Mouse (Mus musculus): Measurements from ENCODE around the gene Spats2. TPM values are rescaled to one million over a fixed set of nuclear protein-coding genes. Genes with fewer than 3 reads are reported as not detected.
"Not testable (repeated sequence)": the region's sequence is repeated elsewhere in the genome, so short reads cannot be mapped to it uniquely, and the experiment has no call there.

Spats2 gene
- polyA plus RNA-seq, 1 experiment from 2014 or later: 50.5 TPM

DNA sequence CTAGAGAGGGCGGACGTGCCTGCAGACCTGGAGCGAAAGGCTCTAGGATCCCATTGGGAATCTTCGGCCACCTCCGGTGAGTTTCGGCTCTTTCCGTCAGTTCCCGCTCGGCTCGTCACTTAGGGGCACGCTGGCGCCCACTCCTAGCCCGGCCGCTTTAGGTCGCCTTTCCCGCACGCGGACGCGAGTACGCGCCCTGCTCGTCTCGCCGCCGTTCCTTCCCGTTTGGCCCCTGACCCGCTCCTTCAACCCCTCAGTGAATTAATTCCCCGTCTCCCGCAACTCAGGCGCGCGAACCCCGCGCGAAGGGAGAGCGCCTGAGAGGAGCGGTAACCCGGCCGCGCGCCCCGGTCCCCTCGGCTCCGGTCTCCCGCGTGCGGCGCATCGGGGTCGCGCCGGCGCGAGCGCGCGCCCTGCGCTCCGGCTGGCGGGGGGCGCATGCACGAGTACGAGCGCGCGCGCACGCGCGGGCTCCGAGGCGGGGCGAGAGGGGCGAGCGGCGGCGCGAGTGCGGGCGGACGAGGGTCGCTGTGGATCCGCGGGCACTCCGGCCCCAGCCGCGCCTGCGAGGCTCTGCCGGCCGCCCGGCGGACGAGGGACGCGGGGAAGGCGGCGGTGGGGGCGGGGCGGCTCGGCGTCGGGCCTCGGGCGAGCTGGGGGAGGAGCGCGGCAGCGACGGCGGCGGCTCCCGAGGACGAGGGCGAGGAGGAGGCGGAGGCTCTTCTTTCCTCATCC is 532 bp downstream of the Spats2 start:
- Histone ChIP-seq H3K9me3 (no peaks in the 10 kb centered on the region), H3K4me2 (replicated peaks) (peak overlapping the region; percentile 77), H3K36me3 (no peaks in the 10 kb centered on the region), H3K4me3 (peak overlapping the region; percentile 71), H3K4me1 (peaks cover 33% of the 10 kb centered on the region), H3K27me3 (peaks cover 3% of the 10 kb centered on the region; the same call in 1 of the 2 replicates), H3K9ac (peak overlapping the region; percentile 92), H3K27ac (peak overlapping the region; percentile 94)
- under 1% methylated on average over 112 of the region's 115 CpGs for WGBS
- ATAC-seq (ENCODE audit: low FRiP score, low read depth): peak; percentile 87

DNA sequence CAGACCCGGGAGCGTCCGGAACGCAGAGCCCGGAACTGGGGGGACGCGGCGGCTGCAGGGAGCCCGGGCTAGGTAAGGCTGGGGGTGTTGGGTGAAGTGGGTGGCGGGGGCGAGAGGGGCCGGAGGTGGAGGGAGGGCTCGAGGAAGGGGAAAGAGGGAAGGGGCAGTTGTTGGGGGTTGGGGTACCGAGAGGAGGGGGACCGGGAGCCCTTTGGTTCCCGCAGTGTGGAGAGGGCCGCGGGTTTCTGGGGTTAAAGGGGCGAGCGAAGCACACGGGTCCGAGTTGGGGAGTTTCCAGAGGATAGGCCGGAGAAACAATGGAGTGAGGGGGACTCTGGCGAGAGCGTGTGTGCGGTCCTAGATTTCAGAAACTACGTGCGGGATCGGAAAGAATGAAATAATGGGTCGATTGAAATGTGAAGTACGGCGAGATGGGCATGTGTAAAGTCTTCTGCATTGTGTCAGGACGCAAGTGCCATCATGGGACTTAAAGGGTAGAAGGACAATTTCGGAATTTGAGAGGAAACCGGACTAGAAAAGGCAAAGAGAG is 1.2 kb downstream of the Spats2 start:
- under 1% methylated on average over 35 of the region's 35 CpGs for WGBS
- H3K4me3 ChIP-seq: peak overlapping the region; percentile 71
- H3K27me3 ChIP-seq: no peaks in the 10 kb centered on the region
- peak overlapping the region; percentile 94 for H3K27ac ChIP-seq
- peaks cover 37% of the 10 kb centered on the region for H3K4me1 ChIP-seq
- no peaks in the 10 kb centered on the region for H3K9me3 ChIP-seq
- peak; percentile 52 for ATAC-seq (ENCODE audit: low FRiP score, low read depth)
- H3K36me3 ChIP-seq: no peaks in the 10 kb centered on the region
- H3K9ac ChIP-seq: peak overlapping the region; percentile 92
- peak overlapping the region; percentile 77 for H3K4me2 ChIP-seq (replicated peaks)

DNA sequence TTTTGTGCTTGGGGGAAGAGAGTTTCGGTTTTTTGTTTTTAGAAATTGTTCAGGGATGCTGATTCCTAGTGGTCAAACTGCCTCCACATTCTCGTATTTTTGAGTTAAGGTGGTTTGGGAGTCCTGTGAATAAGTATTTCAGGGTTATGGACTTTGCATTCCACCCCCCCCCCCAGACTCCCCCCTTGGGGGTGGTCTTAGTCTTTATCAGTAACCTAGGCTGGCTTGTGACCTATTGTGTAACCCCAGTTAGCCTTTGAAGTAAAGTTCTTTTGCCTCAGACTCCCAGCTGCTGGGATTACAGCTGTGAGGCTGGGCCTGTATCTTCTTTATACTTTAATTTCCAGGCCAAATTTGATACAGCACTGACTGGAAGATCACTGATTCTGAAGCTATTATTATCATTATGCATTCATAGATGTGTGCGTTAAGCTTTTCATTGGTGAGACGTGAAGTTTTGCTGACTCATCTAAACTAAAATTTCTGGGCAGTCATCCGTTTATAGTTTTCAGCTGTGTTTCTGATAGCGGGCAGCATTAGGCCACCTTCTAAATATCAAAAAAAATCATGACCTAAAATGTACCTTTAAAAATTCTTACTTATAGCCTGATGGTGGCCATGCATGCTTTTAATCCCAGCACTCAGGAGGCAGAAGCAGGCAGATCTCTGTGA is 2.3 kb downstream of the Spats2 start:
- H3K36me3 ChIP-seq: no peaks in the 10 kb centered on the region
- no peak for ATAC-seq (ENCODE audit: low FRiP score, low read depth)
- peaks cover 37% of the 10 kb centered on the region for H3K4me1 ChIP-seq
- H3K4me2 ChIP-seq (replicated peaks): peak overlapping the region; percentile 77
- 71% methylated on average over 6 of the region's 6 CpGs for WGBS
- no peaks in the 10 kb centered on the region for H3K9me3 ChIP-seq
- peak overlapping the region; percentile 71 for H3K4me3 ChIP-seq
- peak overlapping the region; percentile 92 for H3K9ac ChIP-seq
- no peak overlapping the region for H3K27ac ChIP-seq
- no peaks in the 10 kb centered on the region for H3K27me3 ChIP-seq

DNA sequence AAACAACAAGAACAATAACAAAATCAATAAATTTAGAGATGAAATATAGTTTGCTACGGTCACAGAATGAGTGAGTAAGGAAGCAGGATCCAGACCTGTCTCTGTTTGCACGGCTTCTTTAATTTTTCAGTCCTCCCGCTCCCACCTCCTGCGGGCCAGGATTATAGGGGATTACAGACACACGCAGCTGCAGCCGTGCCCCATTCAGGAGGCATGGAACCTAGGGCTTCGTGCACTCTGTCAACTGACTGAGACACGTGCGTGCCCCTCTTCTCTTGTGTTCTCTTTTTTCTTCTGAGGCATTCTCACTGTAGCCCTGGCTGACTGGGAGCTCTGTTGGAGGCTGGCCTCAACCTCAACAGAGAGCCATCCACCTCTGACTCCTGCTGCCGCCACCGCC is 3.7 kb downstream of the Spats2 start:
- peak overlapping the region; percentile 58 for H3K27ac ChIP-seq

DNA sequence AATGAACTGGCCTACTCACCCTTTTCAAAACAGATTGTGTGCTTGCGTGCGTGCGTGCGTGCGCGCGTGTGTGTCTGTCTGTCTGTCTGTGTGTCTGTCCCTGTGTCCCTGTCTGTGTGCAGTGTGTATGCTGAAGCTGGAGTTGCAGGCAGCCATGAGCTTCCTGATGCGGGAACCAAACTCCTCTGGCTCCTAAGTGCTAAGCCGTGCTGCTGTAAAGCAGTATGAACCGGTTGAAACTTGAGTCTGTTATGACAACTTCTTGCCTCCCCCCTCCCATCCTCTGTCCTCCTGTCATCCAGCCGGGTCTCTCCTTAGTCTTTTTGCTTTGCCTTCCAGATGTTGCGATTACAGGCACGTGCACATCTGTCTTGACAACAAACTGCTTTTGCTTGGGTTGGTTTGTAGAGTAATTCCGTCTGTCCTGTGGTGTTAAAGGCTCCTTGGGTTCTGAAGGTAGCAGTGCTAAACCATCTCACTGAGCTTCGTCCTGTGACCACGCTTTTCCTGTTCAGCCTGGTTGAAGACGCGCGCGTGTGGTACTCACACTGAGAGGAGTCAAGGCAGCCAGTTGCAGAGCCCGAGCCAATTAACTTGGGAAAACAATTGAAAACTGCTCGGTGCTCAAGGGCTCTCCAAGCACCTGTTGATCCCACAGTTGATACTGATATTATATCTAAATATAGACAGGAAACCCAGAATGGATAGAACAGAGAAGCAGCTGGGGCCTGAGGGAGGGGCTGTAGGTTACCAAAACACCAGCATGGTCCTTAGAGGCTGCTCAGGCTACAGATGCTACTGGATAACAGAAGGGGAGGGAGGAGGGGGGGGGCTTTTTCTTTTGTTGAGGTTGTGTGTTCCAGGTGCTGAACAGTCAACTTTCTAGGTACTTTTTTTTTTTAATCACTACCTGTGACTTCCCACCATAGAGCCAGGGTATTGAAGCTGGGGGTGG is 4.5 kb downstream of the Spats2 start:
- H3K27ac ChIP-seq: peak overlapping the region; percentile 58
- peak overlapping the region; percentile 43; the same call in 1 of the 2 replicates for H3K9ac ChIP-seq
- peak overlapping the region; percentile 21; the same call in 1 of the 2 replicates for H3K4me2 ChIP-seq (replicated peaks)

More for the DNA sequence above, 3.7 kb downstream of the Spats2 start:
- H3K27me3 ChIP-seq: no peaks in the 10 kb centered on the region
- peak overlapping the region; percentile 21; the same call in 1 of the 2 replicates for H3K4me2 ChIP-seq (replicated peaks)
- no peak for ATAC-seq (ENCODE audit: low FRiP score, low read depth)
- H3K9ac ChIP-seq: 0 out of 2 replicates have a peak overlapping the region, but pooled peaks have one; percentile 43
- peaks cover 37% of the 10 kb centered on the region for H3K4me1 ChIP-seq
- no peaks in the 10 kb centered on the region for H3K36me3 ChIP-seq
- no peaks in the 10 kb centered on the region for H3K9me3 ChIP-seq
- WGBS: 51% methylated on average over 11 of the region's 11 CpGs
- H3K4me3 ChIP-seq: 0 out of 2 replicates have a peak overlapping the region, but pooled peaks have one; percentile 7

DNA sequence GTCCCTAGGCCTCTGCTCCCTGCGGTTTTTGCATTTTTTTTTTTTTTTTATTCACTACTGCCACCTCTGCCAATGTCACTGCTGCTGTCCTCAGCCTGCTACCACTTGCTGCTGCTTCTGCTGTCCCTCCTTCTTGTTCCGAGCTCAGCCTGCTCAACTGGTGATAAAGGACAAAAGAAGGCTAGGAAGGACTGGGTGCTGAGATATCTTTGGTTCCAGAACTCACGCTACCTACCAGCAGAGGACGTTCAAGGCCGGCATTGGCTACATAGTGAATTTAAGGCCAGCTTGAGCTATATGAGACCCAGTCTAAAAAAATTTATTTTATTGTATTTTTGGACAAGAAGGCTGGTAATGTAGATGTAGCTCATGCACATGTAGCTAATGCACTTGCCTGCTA is 12.7 kb downstream of the Spats2 start:
- Histone ChIP-seq H3K9ac (no peak overlapping the region), H3K9me3 (peaks cover 6% of the 10 kb centered on the region), H3K4me2 (replicated peaks) (no peak overlapping the region), H3K27ac (no peak overlapping the region), H3K27me3 (no peaks in the 10 kb centered on the region), H3K4me1 (no peaks in the 10 kb centered on the region), H3K36me3 (peaks cover 24% of the 10 kb centered on the region), H3K4me3 (no peak overlapping the region)
- WGBS: 89% methylated on average over 5 of the region's 5 CpGs
- no peak for ATAC-seq (ENCODE audit: low FRiP score, low read depth)

More for the DNA sequence above, 4.5 kb downstream of the Spats2 start:
- H3K27me3 ChIP-seq: no peaks in the 10 kb centered on the region
- H3K4me3 ChIP-seq: no peak overlapping the region
- H3K9me3 ChIP-seq: no peaks in the 10 kb centered on the region
- ATAC-seq (ENCODE audit: low FRiP score, low read depth): peak; percentile 26; the same call in 1 of the 2 replicates
- H3K4me1 ChIP-seq: peaks cover 36% of the 10 kb centered on the region
- no peaks in the 10 kb centered on the region for H3K36me3 ChIP-seq
- WGBS: 57% methylated on average over 22 of the region's 22 CpGs

DNA sequence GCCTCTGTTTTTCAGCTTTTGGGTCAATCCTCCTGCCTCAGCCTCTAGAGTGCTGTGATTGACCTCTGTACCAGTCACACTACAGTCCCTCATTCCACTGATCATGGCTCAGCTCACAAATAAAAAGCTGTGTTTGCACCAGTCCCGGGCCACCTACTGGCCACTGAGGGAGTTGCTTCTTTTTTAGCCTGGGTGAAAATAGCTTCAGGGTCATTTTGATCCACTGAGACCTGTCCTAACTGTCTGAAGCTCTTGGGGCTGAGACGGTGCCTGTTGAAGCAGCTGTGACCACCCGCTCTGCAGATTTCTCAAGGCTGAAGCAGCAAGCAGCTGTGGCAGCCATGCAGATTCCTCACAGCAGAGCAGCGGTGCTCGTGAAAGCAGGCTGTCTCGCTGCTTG is 14.0 kb downstream of the Spats2 start:
- no peak overlapping the region for H3K4me3 ChIP-seq
- no peak overlapping the region for H3K27ac ChIP-seq
- peaks cover 24% of the 10 kb centered on the region for H3K36me3 ChIP-seq
- no peaks in the 10 kb centered on the region for H3K4me1 ChIP-seq
- no peak overlapping the region for H3K9ac ChIP-seq
- ATAC-seq (ENCODE audit: low FRiP score, low read depth): 0 out of 2 replicates have a peak, but pooled peaks have one; percentile 11
- 64% methylated on average over 6 of the region's 6 CpGs for WGBS
- peaks cover 6% of the 10 kb centered on the region for H3K9me3 ChIP-seq
- no peak overlapping the region for H3K4me2 ChIP-seq (replicated peaks)
- H3K27me3 ChIP-seq: no peaks in the 10 kb centered on the region

DNA sequence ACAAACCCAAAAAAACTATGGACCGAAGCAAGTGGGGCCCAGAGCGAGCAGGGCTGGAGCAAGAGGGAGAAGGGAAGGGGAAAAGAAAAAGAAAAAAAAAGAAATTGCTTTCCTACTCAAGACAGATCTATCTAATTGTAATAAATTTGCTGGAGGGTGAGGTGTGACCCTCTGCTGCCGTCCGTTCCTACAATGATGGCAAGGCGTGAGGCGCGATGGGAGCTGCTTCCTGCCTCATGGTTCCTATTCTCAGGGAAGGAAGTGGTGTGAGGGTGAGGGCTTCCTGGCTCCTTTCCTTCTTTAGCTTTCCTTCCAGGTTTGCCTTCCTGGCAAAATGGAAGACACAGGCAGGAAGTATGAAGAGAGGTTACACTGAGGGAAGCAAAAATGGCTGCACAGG is 24.8 kb downstream of the Spats2 start:
- peaks cover 80% of the 10 kb centered on the region for H3K36me3 ChIP-seq
- no peaks in the 10 kb centered on the region for H3K27me3 ChIP-seq
- H3K9me3 ChIP-seq: no peaks in the 10 kb centered on the region
- H3K4me2 ChIP-seq (replicated peaks): no peak overlapping the region
- no peak overlapping the region for H3K27ac ChIP-seq
- no peak overlapping the region for H3K9ac ChIP-seq
- H3K4me1 ChIP-seq: no peaks in the 10 kb centered on the region
- WGBS: 94% methylated on average over 7 of the region's 7 CpGs
- H3K4me3 ChIP-seq: no peak overlapping the region
- ATAC-seq (ENCODE audit: low FRiP score, low read depth): no peak

DNA sequence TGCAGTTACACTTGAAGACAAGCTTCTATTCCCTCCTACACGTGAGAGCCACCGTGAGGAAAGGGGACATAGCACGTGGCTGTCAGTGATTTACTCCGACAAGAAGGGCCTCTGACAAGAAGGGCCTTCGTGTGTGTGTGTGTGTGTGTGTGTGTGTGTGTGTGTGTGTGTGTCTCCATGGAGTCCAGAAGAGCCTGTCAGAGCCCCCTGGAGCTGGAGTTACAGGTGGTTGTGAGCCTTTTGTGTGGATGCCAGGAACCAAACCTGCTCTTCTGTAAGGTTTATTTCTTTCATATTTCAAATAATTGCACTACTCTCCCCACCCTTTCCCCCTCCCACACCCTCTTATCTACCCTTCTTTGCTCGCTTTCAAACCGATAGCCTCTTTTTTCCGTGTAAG is 25.6 kb downstream of the Spats2 start:
- no peaks in the 10 kb centered on the region for H3K4me1 ChIP-seq
- 79% methylated on average over 8 of the region's 8 CpGs for WGBS
- H3K4me3 ChIP-seq: no peak overlapping the region
- no peaks in the 10 kb centered on the region for H3K9me3 ChIP-seq
- no peak for ATAC-seq (ENCODE audit: low FRiP score, low read depth)
- H3K9ac ChIP-seq: no peak overlapping the region
- H3K27ac ChIP-seq: no peak overlapping the region
- H3K36me3 ChIP-seq: peaks cover 72% of the 10 kb centered on the region
- no peak overlapping the region for H3K4me2 ChIP-seq (replicated peaks)
- no peaks in the 10 kb centered on the region for H3K27me3 ChIP-seq

DNA sequence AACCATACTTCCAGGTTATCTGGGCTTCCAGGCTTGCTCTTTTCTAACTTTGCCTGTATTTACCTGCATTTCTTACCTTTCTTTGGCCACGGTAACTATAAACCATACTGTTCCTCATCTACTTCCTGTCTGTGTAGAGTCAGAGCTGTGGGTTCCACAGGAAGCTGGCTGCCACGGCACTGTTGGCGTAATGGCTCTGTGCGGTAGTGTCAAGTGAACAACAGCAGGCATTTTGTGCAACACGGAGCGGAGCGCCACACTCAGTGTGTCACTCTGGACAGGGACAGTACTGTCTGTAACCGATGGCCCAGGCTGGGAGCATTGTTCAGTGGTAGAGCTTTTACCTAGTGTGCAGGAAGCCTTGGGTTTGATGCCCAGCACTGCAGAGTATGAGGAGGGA is 27.8 kb downstream of the Spats2 start:
- Histone ChIP-seq H3K4me3 (no peak overlapping the region), H3K4me2 (replicated peaks) (no peak overlapping the region), H3K9me3 (no peaks in the 10 kb centered on the region), H3K36me3 (peaks cover 53% of the 10 kb centered on the region), H3K9ac (no peak overlapping the region), H3K27me3 (no peaks in the 10 kb centered on the region), H3K27ac (no peak overlapping the region), H3K4me1 (no peaks in the 10 kb centered on the region)
- ATAC-seq (ENCODE audit: low FRiP score, low read depth): no peak
- 93% methylated on average over 8 of the region's 8 CpGs for WGBS

DNA sequence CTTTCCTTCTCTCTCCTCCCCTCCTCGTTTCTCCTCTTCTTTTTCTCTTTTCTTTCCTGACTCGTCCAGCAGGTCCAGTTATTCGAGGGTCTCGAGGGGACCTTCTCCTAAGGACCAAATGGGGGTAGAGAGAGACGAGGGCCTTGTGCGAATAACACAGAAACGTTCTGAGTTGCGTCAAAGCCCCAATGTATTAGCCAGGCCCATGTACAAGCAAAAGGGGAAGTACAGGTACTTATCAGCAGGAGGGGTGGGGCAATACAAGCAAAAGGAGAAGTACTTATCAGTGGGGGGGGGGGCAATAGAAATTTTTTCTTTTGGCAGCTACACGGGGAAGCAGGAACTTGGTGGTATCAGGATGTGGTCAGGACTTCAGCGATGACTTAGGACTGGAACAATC is 28.8 kb downstream of the Spats2 start:
- WGBS: 91% methylated on average over 10 of the region's 10 CpGs
- H3K27me3 ChIP-seq; H3K9ac ChIP-seq; H3K9me3 ChIP-seq; H3K27ac ChIP-seq; ATAC-seq (ENCODE audit: low FRiP score, low read depth); H3K4me3 ChIP-seq; H3K4me2 ChIP-seq (replicated peaks); H3K4me1 ChIP-seq: not testable (repeated sequence)
- peaks cover 43% of the 10 kb centered on the region for H3K36me3 ChIP-seq

Measured in limb, embryonic 13.5 days (tissue).